Mouse (Mus musculus): ENCODE measurements around the gene Fmnl1. TPM values are rescaled to one million over a fixed set of nuclear protein-coding genes. Genes with fewer than 3 reads are reported as not detected.
"Not testable (repeated sequence)": the region's sequence is repeated elsewhere in the genome, so short reads cannot be mapped to it uniquely, and the experiment has no call there.

Gene Fmnl1
- polyA plus RNA-seq, 1 experiment from 2014 or later, result 1.6 TPM

GRCm38 (mm10) chr11:103218517-103218901 is 47.6 kb downstream of the Fmnl1 start:
- no peak overlapping the region for H3K27ac ChIP-seq
- H3K4me2 ChIP-seq (replicated peaks), result peak overlapping the region; percentile 98
- peak overlapping the region; percentile 49 for H3K4me3 ChIP-seq
- H3K27me3 ChIP-seq, result peaks cover 13% of the 10 kb centered on the region
- peak; percentile 39; the same call in 1 of the 2 replicates for ATAC-seq (ENCODE audit: low FRiP score)
- peaks cover 8% of the 10 kb centered on the region for H3K4me1 ChIP-seq
- peak overlapping the region; percentile 65 for H3K9ac ChIP-seq
- H3K36me3 ChIP-seq, result peaks cover 27% of the 10 kb centered on the region
- WGBS, result 23% methylated on average over 6 of the region's 6 CpGs
- no peaks in the 10 kb centered on the region for H3K9me3 ChIP-seq (replicated peaks)

GRCm38 (mm10) chr11:103219259-103219658 is 48.4 kb downstream of the Fmnl1 start:
- H3K9me3 ChIP-seq (replicated peaks), result no peaks in the 10 kb centered on the region
- peaks cover 11% of the 10 kb centered on the region for H3K4me1 ChIP-seq
- no peak overlapping the region for H3K9ac ChIP-seq
- peaks cover 13% of the 10 kb centered on the region for H3K27me3 ChIP-seq
- WGBS, result 89% methylated on average over 5 of the region's 5 CpGs
- H3K4me2 ChIP-seq (replicated peaks), result no peak overlapping the region
- H3K36me3 ChIP-seq, result peaks cover 34% of the 10 kb centered on the region
- no peak for ATAC-seq (ENCODE audit: low FRiP score)
- no peak overlapping the region for H3K4me3 ChIP-seq
- no peak overlapping the region for H3K27ac ChIP-seq

DNA sequence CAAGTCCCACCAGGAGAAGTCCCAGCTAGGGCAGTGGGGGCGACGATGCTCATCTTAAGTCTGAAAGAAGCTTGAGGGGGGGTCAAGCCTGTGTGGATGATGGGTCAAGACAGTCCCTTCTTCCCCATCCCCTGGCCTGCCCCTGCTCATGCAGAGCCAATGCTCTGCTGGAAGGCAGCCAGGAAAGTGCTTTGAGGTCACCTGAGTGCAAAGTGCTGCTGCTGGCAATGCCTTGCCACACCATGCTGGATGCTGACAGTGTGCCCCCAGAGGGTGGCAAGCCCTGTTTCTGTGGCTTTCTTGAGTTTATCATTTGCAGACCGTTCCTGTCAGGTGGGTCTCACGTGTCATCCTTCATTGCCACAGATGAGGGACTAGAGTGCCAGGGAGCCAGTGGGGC is 49.1 kb downstream of the Fmnl1 start:
- 79% methylated on average over 4 of the region's 4 CpGs for WGBS
- Histone ChIP-seq H3K4me3 (no peak overlapping the region), H3K27ac (no peak overlapping the region), H3K9me3 (replicated peaks) (no peaks in the 10 kb centered on the region), H3K4me2 (replicated peaks) (no peak overlapping the region), H3K9ac (no peak overlapping the region), H3K27me3 (peaks cover 13% of the 10 kb centered on the region), H3K4me1 (peaks cover 11% of the 10 kb centered on the region), H3K36me3 (peaks cover 38% of the 10 kb centered on the region)
- ATAC-seq (ENCODE audit: low FRiP score), result no peak

DNA sequence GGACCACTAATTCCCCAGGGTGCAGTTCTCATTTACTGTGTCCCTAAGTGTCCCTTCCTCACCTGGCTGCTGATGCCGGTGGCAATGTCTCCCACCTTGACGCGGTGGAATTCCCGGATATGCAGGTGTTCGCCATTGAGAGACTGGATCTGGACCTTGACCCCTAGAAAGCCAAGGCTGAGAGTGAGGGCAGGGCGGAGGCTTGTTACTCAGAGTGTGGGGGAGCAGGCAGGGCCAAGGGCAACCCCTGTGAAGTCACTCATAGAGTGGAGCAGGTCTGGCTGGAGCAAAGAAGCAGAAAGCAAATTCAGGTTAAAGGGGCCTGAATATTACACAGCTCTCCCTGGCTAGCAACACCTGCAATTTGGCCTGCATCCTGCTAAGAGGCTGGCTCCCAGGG is 50.5 kb downstream of the Fmnl1 start:
- H3K4me2 ChIP-seq (replicated peaks), result no peak overlapping the region
- H3K4me3 ChIP-seq, result no peak overlapping the region
- peaks cover 10% of the 10 kb centered on the region for H3K27me3 ChIP-seq
- peaks cover 11% of the 10 kb centered on the region for H3K4me1 ChIP-seq
- ATAC-seq (ENCODE audit: low FRiP score), result no peak
- WGBS, result 92% methylated on average over 6 of the region's 6 CpGs
- no peak overlapping the region for H3K9ac ChIP-seq
- H3K9me3 ChIP-seq (replicated peaks), result no peaks in the 10 kb centered on the region
- H3K27ac ChIP-seq, result no peak overlapping the region
- H3K36me3 ChIP-seq, result peaks cover 50% of the 10 kb centered on the region

- H3K4me3 ChIP-seq; H3K9ac ChIP-seq; H3K27me3 ChIP-seq; H3K27ac ChIP-seq; H3K9me3 ChIP-seq (replicated peaks); ATAC-seq (ENCODE audit: low FRiP score); H3K4me2 ChIP-seq (replicated peaks): not testable (repeated sequence)
- Histone ChIP-seq H3K4me1 (peaks cover 11% of the 10 kb centered on the region), H3K36me3 (peaks cover 61% of the 10 kb centered on the region)
- WGBS, result 88% methylated on average over 4 of the region's 4 CpGs
These were observed 51.8 kb downstream of the Fmnl1 start for GRCm38 (mm10) chr11:103222718-103223117.

- ATAC-seq (ENCODE audit: low FRiP score), result no peak
- 89% methylated on average over 10 of the region's 10 CpGs for WGBS
- no peak overlapping the region for H3K9ac ChIP-seq
- H3K4me1 ChIP-seq, result peaks cover 5% of the 10 kb centered on the region
- no peak overlapping the region for H3K4me2 ChIP-seq (replicated peaks)
- peaks cover 6% of the 10 kb centered on the region; the same call in 1 of the 2 replicates for H3K27me3 ChIP-seq
- no peak overlapping the region for H3K27ac ChIP-seq
- peaks cover 64% of the 10 kb centered on the region for H3K36me3 ChIP-seq
- no peaks in the 10 kb centered on the region for H3K9me3 ChIP-seq (replicated peaks)
- no peak overlapping the region for H3K4me3 ChIP-seq
These were observed 52.5 kb downstream of the Fmnl1 start for GRCm38 (mm10) chr11:103223444-103223843.

DNA sequence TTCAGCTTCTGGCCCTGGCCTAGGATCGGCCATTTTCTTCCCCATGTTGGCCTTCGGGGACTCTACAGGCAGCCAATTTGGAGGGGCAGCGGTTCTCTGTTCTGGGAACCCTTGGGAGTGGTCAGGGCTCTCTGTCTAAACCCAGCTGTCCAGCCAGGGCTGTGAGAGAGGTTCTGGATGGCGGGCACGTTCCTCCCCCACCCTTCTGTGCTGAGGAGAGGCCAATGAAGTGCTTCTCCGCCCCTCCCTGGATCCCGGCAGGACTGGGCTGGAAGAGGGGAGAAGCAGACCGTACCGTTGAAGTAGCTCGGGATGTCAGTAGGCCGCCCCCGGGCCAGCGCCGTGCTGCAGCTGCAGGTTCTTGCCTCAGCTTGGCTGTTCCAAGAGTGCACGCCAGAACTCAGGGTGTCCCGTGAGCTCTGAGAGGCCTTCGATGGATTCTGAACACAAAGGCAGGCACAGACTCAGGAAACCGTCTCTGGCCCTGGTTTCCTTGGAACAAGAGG is 53.1 kb downstream of the Fmnl1 start:
- ATAC-seq (ENCODE audit: low FRiP score), result no peak
- Histone ChIP-seq H3K4me1 (0 out of 2 replicates have a peak, but pooled peaks cover 3% of the 10 kb centered on the region), H3K27me3 (peaks cover 4% of the 10 kb centered on the region; the same call in 1 of the 2 replicates), H3K9ac (no peak overlapping the region), H3K9me3 (replicated peaks) (no peaks in the 10 kb centered on the region), H3K4me3 (no peak overlapping the region), H3K4me2 (replicated peaks) (no peak overlapping the region), H3K27ac (no peak overlapping the region), H3K36me3 (peaks cover 68% of the 10 kb centered on the region)
- 68% methylated on average over 18 of the region's 18 CpGs for WGBS

GRCm38 (mm10) chr11:103229608-103230007 is 58.7 kb downstream of the Fmnl1 start:
- WGBS, result 100% methylated on average over 2 of the region's 2 CpGs
- H3K4me1 ChIP-seq, result no peaks in the 10 kb centered on the region
- no peak for ATAC-seq (ENCODE audit: low FRiP score)
- no peak overlapping the region for H3K4me2 ChIP-seq (replicated peaks)
- H3K4me3 ChIP-seq, result no peak overlapping the region
- H3K9ac ChIP-seq, result no peak overlapping the region
- H3K9me3 ChIP-seq (replicated peaks), result no peaks in the 10 kb centered on the region
- H3K27me3 ChIP-seq, result no peaks in the 10 kb centered on the region
- H3K36me3 ChIP-seq, result peaks cover 58% of the 10 kb centered on the region
- no peak overlapping the region for H3K27ac ChIP-seq

DNA sequence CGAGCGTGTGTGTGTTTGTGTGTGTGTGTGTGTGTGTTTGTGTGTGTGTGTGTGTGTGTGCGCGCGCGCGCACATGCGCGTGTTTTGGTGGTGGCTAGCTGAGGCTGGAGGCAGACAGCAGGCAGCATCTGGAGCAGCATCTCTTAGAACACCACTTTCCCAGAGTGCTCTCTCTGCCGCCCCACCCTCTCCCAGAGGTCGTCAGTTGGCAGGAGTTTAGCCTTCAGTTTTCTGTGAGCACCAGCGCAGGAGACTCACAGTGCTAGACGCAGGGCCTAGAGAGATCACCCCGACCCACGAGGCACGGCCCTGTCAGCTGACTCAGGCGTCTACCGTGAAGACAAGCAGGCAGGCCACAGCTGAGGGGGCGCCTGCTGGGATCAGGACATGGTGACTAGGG is 59.7 kb downstream of the Fmnl1 start:
- Histone ChIP-seq H3K36me3 (peaks cover 53% of the 10 kb centered on the region), H3K4me1 (no peaks in the 10 kb centered on the region), H3K27ac (no peak overlapping the region), H3K4me2 (replicated peaks) (no peak overlapping the region), H3K9me3 (replicated peaks) (no peaks in the 10 kb centered on the region), H3K9ac (no peak overlapping the region), H3K27me3 (no peaks in the 10 kb centered on the region), H3K4me3 (no peak overlapping the region)
- ATAC-seq (ENCODE audit: low FRiP score), result no peak
- WGBS, result 90% methylated on average over 19 of the region's 19 CpGs

GRCm38 (mm10) chr11:103231367-103231766 is 60.5 kb downstream of the Fmnl1 start:
- Histone ChIP-seq H3K36me3 (peaks cover 56% of the 10 kb centered on the region), H3K27ac (no peak overlapping the region), H3K9ac (no peak overlapping the region), H3K4me3 (no peak overlapping the region), H3K4me2 (replicated peaks) (no peak overlapping the region), H3K4me1 (no peaks in the 10 kb centered on the region), H3K27me3 (no peaks in the 10 kb centered on the region), H3K9me3 (replicated peaks) (no peaks in the 10 kb centered on the region)
- ATAC-seq (ENCODE audit: low FRiP score), result no peak
- 94% methylated on average over 7 of the region's 7 CpGs for WGBS

GRCm38 (mm10) chr11:103232966-103233365 is 62.1 kb downstream of the Fmnl1 start:
- Histone ChIP-seq H3K27me3 (no peaks in the 10 kb centered on the region), H3K9ac (no peak overlapping the region), H3K4me3 (no peak overlapping the region), H3K27ac (no peak overlapping the region), H3K9me3 (replicated peaks) (no peaks in the 10 kb centered on the region), H3K4me1 (no peaks in the 10 kb centered on the region), H3K36me3 (peaks cover 56% of the 10 kb centered on the region), H3K4me2 (replicated peaks) (no peak overlapping the region)
- no peak for ATAC-seq (ENCODE audit: low FRiP score)
- WGBS, result 32% methylated on average over 7 of the region's 7 CpGs

- no peak for ATAC-seq (ENCODE audit: low FRiP score)
- Histone ChIP-seq H3K9me3 (replicated peaks) (no peaks in the 10 kb centered on the region), H3K4me1 (no peaks in the 10 kb centered on the region), H3K9ac (no peak overlapping the region), H3K27ac (no peak overlapping the region), H3K27me3 (no peaks in the 10 kb centered on the region), H3K4me3 (no peak overlapping the region), H3K4me2 (replicated peaks) (no peak overlapping the region), H3K36me3 (peaks cover 62% of the 10 kb centered on the region)
- 89% methylated on average over 1 of the region's 1 CpGs for WGBS
These were observed 63.5 kb downstream of the Fmnl1 start for GRCm38 (mm10) chr11:103234447-103234846.

DNA sequence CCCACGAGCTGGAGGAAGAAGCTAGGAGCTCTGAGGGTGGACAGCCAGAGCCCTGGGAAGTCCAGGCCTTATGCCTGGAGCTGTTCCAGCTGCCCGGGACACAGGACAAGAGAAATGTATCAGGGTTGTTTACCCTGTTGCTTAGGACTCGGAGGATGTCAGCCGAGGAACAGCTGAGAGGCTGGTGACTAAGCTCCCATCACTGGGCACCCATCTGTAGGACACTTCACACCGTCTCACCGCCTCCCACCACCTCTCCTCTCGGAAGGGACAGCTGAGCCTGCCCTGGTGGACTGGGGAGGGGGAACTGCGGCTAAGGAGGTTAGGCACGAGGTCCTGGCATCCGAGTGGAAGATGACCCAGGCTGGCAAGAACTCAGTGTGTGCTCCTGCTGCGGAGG is 64.8 kb downstream of the Fmnl1 start:
- no peak overlapping the region; the same call in 1 of the 2 replicates for H3K27ac ChIP-seq
- no peak overlapping the region for H3K9ac ChIP-seq
- H3K4me2 ChIP-seq (replicated peaks), result no peak overlapping the region
- no peak for ATAC-seq (ENCODE audit: low FRiP score)
- no peak overlapping the region for H3K4me3 ChIP-seq
- no peaks in the 10 kb centered on the region for H3K27me3 ChIP-seq
- H3K36me3 ChIP-seq, result peaks cover 53% of the 10 kb centered on the region
- no peaks in the 10 kb centered on the region for H3K4me1 ChIP-seq
- H3K9me3 ChIP-seq (replicated peaks), result no peaks in the 10 kb centered on the region
- 77% methylated on average over 11 of the region's 11 CpGs for WGBS
